Mouse (Mus musculus): ENCODE measurements around the gene Llgl1. TPM values are rescaled to one million over a fixed set of nuclear protein-coding genes. Genes with fewer than 3 reads are reported as not detected.
A peak's percentile ranks its signal among the peaks of the same experiment; 100 is the strongest.

Llgl1 gene
- polyA plus RNA-seq, 1 experiment, result 123 TPM

DNA sequence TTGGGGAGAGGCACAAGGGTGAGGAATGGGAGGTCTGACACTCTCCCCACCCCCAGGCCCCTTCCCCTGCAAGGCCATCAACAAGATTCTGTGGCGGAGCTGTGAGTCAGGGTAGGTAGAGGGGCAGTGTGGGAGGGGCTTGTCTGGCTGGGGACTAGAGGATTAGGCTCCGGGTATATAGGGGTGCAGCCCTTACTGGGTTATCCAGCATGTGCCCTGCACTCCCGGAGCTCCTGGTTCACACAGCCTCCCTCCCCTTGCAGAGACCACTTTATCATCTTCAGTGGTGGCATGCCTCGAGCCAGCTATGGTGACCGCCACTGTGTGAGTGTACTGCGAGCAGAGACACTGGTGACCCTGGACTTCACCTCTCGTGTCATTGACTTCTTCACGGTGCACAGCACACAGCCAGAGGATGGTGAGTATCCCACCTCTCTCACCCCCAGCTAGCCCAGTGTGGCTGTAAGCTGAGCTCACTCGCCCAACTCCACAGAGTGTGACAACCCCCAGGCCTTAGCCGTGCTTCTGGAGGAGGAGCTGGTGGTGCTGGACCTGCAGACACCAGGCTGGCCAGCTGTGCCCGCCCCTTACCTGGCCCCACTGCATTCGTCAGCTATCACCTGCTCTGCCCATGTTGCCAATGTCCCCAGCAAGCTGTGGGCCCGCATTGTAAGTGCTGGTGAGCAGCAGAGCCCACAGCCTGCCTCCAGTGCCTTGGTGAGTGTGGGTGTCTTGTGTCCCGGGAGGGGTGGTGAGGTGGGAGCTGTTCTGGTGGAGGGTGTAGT lies 7.4 kb downstream of the Llgl1 start:
- no peak for DNase-seq (ENCODE audit: low read depth)

GRCm38 (mm10) chr11:60707672-60708071 lies 8.1 kb downstream of the Llgl1 start:
- TF ChIP-seq CTCF (IDR thresholded peaks at IDR 0.05; ENCODE audit: borderline replicate concordance, extremely low read depth, insufficient read depth, insufficient read length) (no peak), POLR2A (IDR thresholded peaks at IDR 0.05; ENCODE audit: borderline replicate concordance, extremely low read depth, insufficient read depth, insufficient read length, poor library complexity, severe bottlenecking) (no peak)
- DNase-seq (ENCODE audit: low read depth), result no peak

More for the DNA sequence above, 7.4 kb downstream of the Llgl1 start:
- no peak for TF ChIP-seq CTCF (IDR thresholded peaks at IDR 0.05; ENCODE audit: borderline replicate concordance, extremely low read depth, insufficient read depth, insufficient read length)
- TF ChIP-seq POLR2A (IDR thresholded peaks at IDR 0.05; ENCODE audit: borderline replicate concordance, extremely low read depth, insufficient read depth, insufficient read length, poor library complexity, severe bottlenecking), result no peak

DNA sequence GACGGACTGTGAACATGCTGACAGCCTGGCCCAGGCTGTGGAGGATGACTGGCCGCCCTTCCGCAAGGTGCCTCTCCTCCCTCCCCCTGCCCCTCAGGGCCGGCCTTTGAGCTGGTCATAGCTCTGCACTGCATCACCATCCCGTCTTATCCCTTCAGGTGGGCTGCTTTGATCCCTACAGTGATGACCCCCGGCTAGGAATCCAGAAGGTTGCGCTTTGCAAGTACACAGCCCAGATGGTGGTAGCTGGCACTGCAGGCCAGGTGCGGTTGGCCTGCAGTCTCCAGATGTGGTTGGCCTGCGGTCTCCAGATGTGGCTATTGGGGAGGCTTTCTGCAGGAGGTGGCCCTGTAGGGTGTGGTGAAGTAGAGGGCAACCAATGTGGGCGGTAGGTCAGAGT lies 9.1 kb downstream of the Llgl1 start:
- no peak for TF ChIP-seq POLR2A (IDR thresholded peaks at IDR 0.05; ENCODE audit: borderline replicate concordance, extremely low read depth, insufficient read depth, insufficient read length, poor library complexity, severe bottlenecking)
- no peak for TF ChIP-seq CTCF (IDR thresholded peaks at IDR 0.05; ENCODE audit: borderline replicate concordance, extremely low read depth, insufficient read depth, insufficient read length)
- no peak for DNase-seq (ENCODE audit: low read depth)

DNA sequence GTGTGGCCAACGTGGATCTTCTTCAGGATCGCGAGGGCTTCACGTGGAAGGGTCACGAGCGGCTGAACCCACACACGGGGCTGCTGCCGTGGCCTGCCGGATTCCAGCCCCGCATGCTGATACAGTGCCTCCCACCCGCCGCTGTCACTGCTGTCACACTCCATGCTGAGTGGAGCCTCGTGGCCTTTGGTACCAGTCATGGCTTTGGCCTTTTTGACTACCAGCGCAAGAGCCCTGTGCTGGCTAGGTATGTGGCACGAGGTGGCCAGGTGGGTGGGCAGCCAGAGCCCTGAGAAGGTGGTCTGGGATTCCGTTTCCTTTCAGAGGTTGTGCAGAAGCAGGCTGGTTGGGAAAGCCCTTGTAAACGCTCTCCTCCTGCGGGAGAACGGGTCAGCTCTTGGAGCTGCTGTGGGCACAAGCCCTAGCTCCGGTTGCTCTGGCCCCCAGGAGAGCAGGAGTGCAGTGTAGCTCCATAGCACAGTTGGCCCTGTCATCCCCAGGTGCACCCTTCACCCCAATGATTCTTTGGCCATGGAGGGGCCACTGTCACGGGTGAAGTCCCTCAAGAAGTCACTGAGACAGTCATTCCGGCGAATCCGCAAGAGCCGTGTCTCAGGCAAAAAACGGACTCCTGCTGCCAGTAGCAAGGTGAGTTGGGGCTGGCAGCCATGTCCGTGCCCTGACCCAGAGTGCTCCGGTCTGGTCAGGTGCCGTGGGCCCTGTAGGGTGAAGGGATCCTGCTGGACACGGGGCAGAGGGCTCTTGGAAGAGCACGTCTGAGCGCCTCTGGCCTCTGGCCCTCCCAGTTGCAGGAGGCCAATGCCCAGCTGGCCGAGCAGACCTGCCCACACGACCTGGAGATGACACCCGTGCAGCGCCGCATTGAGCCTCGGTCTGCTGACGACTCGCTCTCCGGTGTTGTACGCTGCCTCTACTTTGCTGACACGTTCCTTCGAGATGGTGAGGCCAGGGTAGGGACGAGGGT lies 10.2 kb downstream of the Llgl1 start:
- DNase-seq (ENCODE audit: low read depth), result no peak
- TF ChIP-seq CTCF (IDR thresholded peaks at IDR 0.05; ENCODE audit: borderline replicate concordance, extremely low read depth, insufficient read depth, insufficient read length), result no peak
- no peak for TF ChIP-seq POLR2A (IDR thresholded peaks at IDR 0.05; ENCODE audit: borderline replicate concordance, extremely low read depth, insufficient read depth, insufficient read length, poor library complexity, severe bottlenecking)

GRCm38 (mm10) chr11:60711218-60711617 lies 11.7 kb downstream of the Llgl1 start:
- no peak for TF ChIP-seq POLR2A (IDR thresholded peaks at IDR 0.05; ENCODE audit: borderline replicate concordance, extremely low read depth, insufficient read depth, insufficient read length, poor library complexity, severe bottlenecking)
- TF ChIP-seq CTCF (IDR thresholded peaks at IDR 0.05; ENCODE audit: borderline replicate concordance, extremely low read depth, insufficient read depth, insufficient read length), result no peak
- DNase-seq (ENCODE audit: low read depth), result no peak

DNA sequence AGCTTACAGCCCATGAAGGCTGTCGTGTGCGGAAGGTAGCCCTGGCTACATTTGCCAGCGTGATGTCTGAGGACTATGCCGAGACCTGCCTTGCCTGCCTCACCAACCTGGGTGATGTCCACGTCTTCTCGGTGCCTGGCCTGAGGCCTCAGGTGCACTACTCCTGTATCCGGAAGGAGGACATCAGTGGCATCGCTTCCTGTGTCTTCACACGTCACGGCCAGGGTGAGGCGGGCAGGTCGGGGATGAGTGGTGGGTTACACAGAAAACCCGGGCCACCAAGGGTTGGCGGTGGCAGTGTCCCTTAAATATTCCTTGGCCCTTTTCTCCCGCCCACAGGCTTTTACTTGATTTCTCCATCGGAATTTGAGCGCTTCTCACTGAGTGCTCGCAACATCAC lies 12.5 kb downstream of the Llgl1 start:
- no peak for DNase-seq (ENCODE audit: low read depth)

GRCm38 (mm10) chr11:60712639-60713255 lies 13.2 kb downstream of the Llgl1 start:
- TF ChIP-seq CTCF (IDR thresholded peaks at IDR 0.05; ENCODE audit: borderline replicate concordance, extremely low read depth, insufficient read depth, insufficient read length), result no peak
- TF ChIP-seq POLR2A (IDR thresholded peaks at IDR 0.05; ENCODE audit: borderline replicate concordance, extremely low read depth, insufficient read depth, insufficient read length, poor library complexity, severe bottlenecking), result no peak
- DNase-seq (ENCODE audit: low read depth), result no peak

More for the DNA sequence above, 12.5 kb downstream of the Llgl1 start:
- no peak for TF ChIP-seq CTCF (IDR thresholded peaks at IDR 0.05; ENCODE audit: borderline replicate concordance, extremely low read depth, insufficient read depth, insufficient read length)
- no peak for TF ChIP-seq POLR2A (IDR thresholded peaks at IDR 0.05; ENCODE audit: borderline replicate concordance, extremely low read depth, insufficient read depth, insufficient read length, poor library complexity, severe bottlenecking)

GRCm38 (mm10) chr11:60715833-60716232 lies 16.3 kb downstream of the Llgl1 start:
- TF ChIP-seq CTCF (IDR thresholded peaks at IDR 0.05; ENCODE audit: borderline replicate concordance, extremely low read depth, insufficient read depth, insufficient read length) (no peak), POLR2A (IDR thresholded peaks at IDR 0.05; ENCODE audit: borderline replicate concordance, extremely low read depth, insufficient read depth, insufficient read length, poor library complexity, severe bottlenecking) (no peak)
- no peak for DNase-seq (ENCODE audit: low read depth)

DNA sequence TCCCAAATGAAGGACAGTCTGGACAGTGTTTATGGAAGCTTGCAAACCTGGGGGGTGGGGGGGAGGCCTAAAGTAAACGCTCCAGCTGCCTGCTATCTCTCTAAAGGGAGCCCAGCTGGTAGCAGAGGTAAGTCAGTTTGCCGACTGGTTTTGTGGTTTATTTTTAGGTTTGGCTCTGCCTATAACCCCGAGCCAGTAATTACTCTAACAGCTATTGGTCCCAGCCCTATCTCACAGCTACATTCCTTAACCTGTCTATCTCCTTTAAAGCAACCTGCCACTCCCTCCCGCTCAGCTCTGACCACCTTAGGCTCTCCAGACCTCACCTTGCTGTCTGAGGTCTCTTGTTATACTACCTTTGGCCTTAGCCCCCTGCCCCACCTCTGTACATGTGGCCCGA lies 19.7 kb downstream of the Llgl1 start:
- no peak for DNase-seq (ENCODE audit: low read depth)
- no peak for TF ChIP-seq POLR2A (IDR thresholded peaks at IDR 0.05; ENCODE audit: borderline replicate concordance, extremely low read depth, insufficient read depth, insufficient read length, poor library complexity, severe bottlenecking)
- TF ChIP-seq CTCF (IDR thresholded peaks at IDR 0.05; ENCODE audit: borderline replicate concordance, extremely low read depth, insufficient read depth, insufficient read length), result no peak

DNA sequence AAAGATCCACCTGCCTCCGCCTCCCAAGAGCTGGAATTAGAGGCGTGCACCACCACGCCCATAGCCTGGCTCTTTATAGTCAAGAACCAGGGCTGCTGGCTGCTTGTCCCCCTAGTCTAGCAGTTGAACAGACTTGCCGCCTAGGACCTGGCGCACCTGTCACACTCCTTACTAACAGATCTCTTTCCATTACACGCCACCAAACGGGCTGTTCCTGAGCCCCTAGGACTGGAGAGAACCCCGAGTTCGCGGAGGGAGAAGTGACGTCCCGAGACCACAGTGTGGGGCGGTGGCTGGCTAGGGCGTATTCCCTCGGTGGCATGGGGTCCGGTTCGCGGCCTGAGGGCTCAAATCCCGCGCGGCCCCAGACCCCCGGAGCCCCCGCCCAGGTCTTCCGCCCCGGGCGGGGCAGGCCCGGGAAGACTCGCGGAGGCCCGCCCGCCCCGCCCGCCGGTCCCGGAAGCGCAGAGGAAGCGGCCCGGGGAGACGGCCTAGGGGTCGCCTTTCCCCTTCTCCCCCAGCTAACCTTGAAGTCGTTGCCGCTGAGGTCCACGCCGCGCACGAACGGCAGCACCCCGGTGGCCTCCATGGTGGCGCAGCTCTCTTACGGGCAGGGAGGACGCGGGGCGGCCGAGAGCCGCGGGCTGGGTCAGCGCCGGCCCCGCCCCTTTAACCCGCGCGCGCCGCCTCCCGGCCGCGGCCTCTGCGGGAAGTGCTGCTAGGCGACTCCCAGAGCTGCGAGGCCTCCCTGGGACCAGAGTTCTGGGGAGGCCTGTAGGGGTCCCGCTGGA lies 27.3 kb downstream of the Llgl1 start, which contains the start of gene Flii:
Gene Flii (minus strand): TSS at position 663 of the 791 bp plus-strand sequence.
- peak; percentile 82 for DNase-seq (ENCODE audit: low read depth)
- TF ChIP-seq POLR2A (IDR thresholded peaks at IDR 0.05; ENCODE audit: borderline replicate concordance, extremely low read depth, insufficient read depth, insufficient read length, poor library complexity, severe bottlenecking), result peak; percentile 66; the same call in 1 of the 2 replicates
- TF ChIP-seq CTCF (IDR thresholded peaks at IDR 0.05; ENCODE audit: borderline replicate concordance, extremely low read depth, insufficient read depth, insufficient read length), result peak; percentile 60
